Mouse (Mus musculus) liver, embryonic 14.5 days (tissue): ENCODE data around the gene Gtf2a1.

Experiments used
- CTCF ChIP-seq: IDR thresholded peaks from 2 replicates; pipeline ENCODE4 v1.5.1; 2016; ENCODE audit warnings: antibody characterized with exemption, low read depth, control low read depth
- EP300 ChIP-seq: IDR thresholded peaks from 2 replicates; pipeline ENCODE4 v1.6.1; 2016; ENCODE audit warnings: antibody characterized with exemption, low read depth

- no peak for TF ChIP-seq CTCF
- TF ChIP-seq EP300: no peak
Observed at GRCm38 (mm10) chr12:91517808-91518207, 72.5 kb downstream of the Gtf2a1 start.
